Mouse (Mus musculus): ENCODE measurements around the gene Bhmt2.

The Bhmt2 gene

GRCm38 (mm10) chr13:93637282-93638245 lies 36.5 kb downstream of the Bhmt2 start, which contains the start of gene Bhmt:
Gene Bhmt (minus strand): TSS chr13:93637961.
- DNase-seq: no peak

- DNase-seq: no peak
Observed at GRCm38 (mm10) chr13:93636561-93636960, 37.5 kb downstream of the Bhmt2 start.

- DNase-seq: no peak
Observed at GRCm38 (mm10) chr13:93632927-93633326, 41.2 kb downstream of the Bhmt2 start.

GRCm38 (mm10) chr13:93630941-93631705 lies 43.0 kb downstream of the Bhmt2 start:
- DNase-seq: no peak

GRCm38 (mm10) chr13:93628861-93629260 lies 45.2 kb downstream of the Bhmt2 start:
- DNase-seq: no peak

- DNase-seq: no peak
Observed at GRCm38 (mm10) chr13:93614361-93614948, 59.6 kb downstream of the Bhmt2 start.

GRCm38 (mm10) chr13:93613771-93614170 lies 60.3 kb downstream of the Bhmt2 start:
- no peak for DNase-seq

GRCm38 (mm10) chr13:93612660-93613607 lies 61.2 kb downstream of the Bhmt2 start:
- DNase-seq: peak; percentile 41 to 60

GRCm38 (mm10) chr13:93608476-93608875 lies 65.6 kb downstream of the Bhmt2 start:
- DNase-seq: no peak

- DNase-seq: no peak
Observed at GRCm38 (mm10) chr13:93607701-93608100, 66.4 kb downstream of the Bhmt2 start.

GRCm38 (mm10) chr13:93606868-93607578 lies 67.1 kb downstream of the Bhmt2 start:
- DNase-seq: no peak
